Mouse (Mus musculus) limb, embryonic 11.5 days (tissue): ENCODE data around the gene Disp3. TPM values are rescaled to one million over a fixed set of nuclear protein-coding genes. Genes with fewer than 3 reads are reported as not detected.
A peak's percentile ranks its signal among the peaks of the same experiment; 100 is the strongest.

Experiments
- ATAC-seq: fragments of 200-750 bp; cut with Nextera tagmentation; 2 replicates; pipeline ENCODE4 v1.8.0; 2017; ENCODE audit warnings: low read depth; ENCODE audit not compliant: insufficient number of reproducible peaks, low FRiP score, low TSS enrichment
- DNase-seq: peaks from one replicate; pipeline ENCODE4 v3.0.0-alpha.2; 2015; ENCODE audit warnings: low spot score
- H3K27ac ChIP-seq: fragments of 300-500 bp; sonication (generic); replicated peaks from 2 replicates; pipeline ENCODE4 v1.5.1; 2014; ENCODE audit warnings: low read depth, mild to moderate bottlenecking, low read length
- H3K27me3 ChIP-seq: fragments of 300-500 bp; sonication (generic); 2 replicates; pipeline ENCODE4 v1.6.1; 2014; ENCODE audit warnings: mild to moderate bottlenecking, low read length, mixed read lengths; ENCODE audit not compliant: control insufficient read depth, insufficient read depth
- H3K36me3 ChIP-seq: fragments of 300-500 bp; sonication (generic); 2 replicates; pipeline ENCODE4 v1.6.1; 2014; ENCODE audit warnings: mild to moderate bottlenecking, low read length, moderate library complexity, mixed read lengths; ENCODE audit not compliant: control insufficient read depth, insufficient read depth
- H3K4me1 ChIP-seq: fragments of 300-500 bp; sonication (generic); 2 replicates; pipeline ENCODE4 v1.6.1; 2014; ENCODE audit warnings: low read length, mixed read lengths; ENCODE audit not compliant: control insufficient read depth, insufficient read depth
- H3K4me2 ChIP-seq: fragments of 300-500 bp; sonication (generic); 2 replicates; pipeline ENCODE4 v1.6.1; 2014; ENCODE audit warnings: low read depth, mild to moderate bottlenecking, moderate library complexity; ENCODE audit not compliant: severe bottlenecking
- H3K4me3 ChIP-seq: fragments of 300-500 bp; sonication (generic); 2 replicates; pipeline ENCODE4 v1.5.1; 2014; ENCODE audit warnings: low read depth, low read length
- H3K9ac ChIP-seq: fragments of 300-500 bp; sonication (generic); 2 replicates; pipeline ENCODE4 v1.6.1; 2014; ENCODE audit warnings: mild to moderate bottlenecking, low read length
- H3K9me3 ChIP-seq: fragments of 300-500 bp; sonication (generic); 2 replicates; pipeline ENCODE4 v1.6.1; 2016; ENCODE audit warnings: low read length; ENCODE audit not compliant: control insufficient read depth
- WGBS: fragments of 180-500 bp; shearing (Covaris S2); extraction: QIAGEN DNeasy Blood & Tissue Kit; methylation state at CpG from one replicate; pipeline ENCODE4 v1.1.7; 2014; 5-methylcytosine and 5-hydroxymethylcytosine counted together
- polyA plus RNA-seq: library from polyadenylated mRNA; unstranded; fragments of >200 nt; fragmentation: Nextera tagmentation; extraction: Ambion mirVana; gene quantifications from 2 replicates; pipeline ENCODE4 v1.2.1, GENCODE M21; 2014

Gene Disp3
- polyA plus RNA-seq, 1 experiment from 2014 or later: 0.40 TPM

- no peaks in the 10 kb centered on the region for H3K27me3 ChIP-seq
- H3K27ac ChIP-seq: no peak overlapping the region
- peak; percentile 68 for DNase-seq
- peaks cover 3% of the 10 kb centered on the region; the same call in 1 of the 2 replicates for H3K9me3 ChIP-seq
- H3K4me1 ChIP-seq: no peaks in the 10 kb centered on the region
- no peak overlapping the region for H3K4me2 ChIP-seq
- H3K4me3 ChIP-seq: no peak overlapping the region
- 53% methylated on average over 10 of the region's 10 CpGs for WGBS
- no peaks in the 10 kb centered on the region for H3K36me3 ChIP-seq
- H3K9ac ChIP-seq: no peak overlapping the region
- no peak for ATAC-seq
Measured at GRCm38 (mm10) chr4:148249341-148249740, 38.4 kb downstream of the Disp3 start.

- no peaks in the 10 kb centered on the region for H3K36me3 ChIP-seq
- H3K4me3 ChIP-seq: no peak overlapping the region
- no peaks in the 10 kb centered on the region for H3K27me3 ChIP-seq
- H3K9ac ChIP-seq: no peak overlapping the region
- DNase-seq (no peak), ATAC-seq (no peak)
- H3K4me1 ChIP-seq: no peaks in the 10 kb centered on the region
- 58% methylated on average over 9 of the region's 9 CpGs for WGBS
- H3K4me2 ChIP-seq: no peak overlapping the region
- H3K27ac ChIP-seq: no peak overlapping the region
- no peaks in the 10 kb centered on the region for H3K9me3 ChIP-seq
Measured at GRCm38 (mm10) chr4:148240387-148240786, 47.4 kb downstream of the Disp3 start.

GRCm38 (mm10) chr4:148239474-148240130 lies 48.2 kb downstream of the Disp3 start:
- 90% methylated on average over 10 of the region's 10 CpGs for WGBS
- no peak overlapping the region for H3K4me3 ChIP-seq

GRCm38 (mm10) chr4:148238919-148239318 lies 48.8 kb downstream of the Disp3 start:
- no peaks in the 10 kb centered on the region for H3K9me3 ChIP-seq
- H3K4me1 ChIP-seq: no peaks in the 10 kb centered on the region
- H3K4me3 ChIP-seq: no peak overlapping the region
- H3K4me2 ChIP-seq: no peak overlapping the region
- DNase-seq (no peak), ATAC-seq (no peak)
- H3K27ac ChIP-seq: no peak overlapping the region
- H3K27me3 ChIP-seq: no peaks in the 10 kb centered on the region
- 66% methylated on average over 6 of the region's 6 CpGs for WGBS
- H3K36me3 ChIP-seq: no peaks in the 10 kb centered on the region
- no peak overlapping the region for H3K9ac ChIP-seq

More at GRCm38 (mm10) chr4:148239474-148240130, 48.2 kb downstream of the Disp3 start:
- Histone ChIP-seq H3K4me2 (no peak overlapping the region), H3K4me1 (no peaks in the 10 kb centered on the region), H3K36me3 (no peaks in the 10 kb centered on the region), H3K27ac (no peak overlapping the region), H3K9ac (no peak overlapping the region), H3K9me3 (no peaks in the 10 kb centered on the region), H3K27me3 (no peaks in the 10 kb centered on the region)
- ATAC-seq: no peak
- no peak for DNase-seq

GRCm38 (mm10) chr4:148238218-148238617 lies 49.5 kb downstream of the Disp3 start:
- DNase-seq (no peak), ATAC-seq (no peak)
- Histone ChIP-seq H3K4me2 (no peak overlapping the region), H3K27me3 (no peaks in the 10 kb centered on the region), H3K27ac (no peak overlapping the region), H3K9ac (no peak overlapping the region), H3K4me3 (no peak overlapping the region), H3K36me3 (no peaks in the 10 kb centered on the region), H3K9me3 (no peaks in the 10 kb centered on the region), H3K4me1 (no peaks in the 10 kb centered on the region)
- 65% methylated on average over 9 of the region's 9 CpGs for WGBS

- Histone ChIP-seq H3K9ac (no peak overlapping the region), H3K36me3 (no peaks in the 10 kb centered on the region), H3K4me3 (no peak overlapping the region), H3K27me3 (no peaks in the 10 kb centered on the region), H3K4me2 (no peak overlapping the region), H3K9me3 (no peaks in the 10 kb centered on the region), H3K27ac (no peak overlapping the region), H3K4me1 (no peaks in the 10 kb centered on the region)
- ATAC-seq (no peak), DNase-seq (no peak)
- WGBS: 84% methylated on average over 8 of the region's 8 CpGs
Measured at GRCm38 (mm10) chr4:148236664-148237063, 51.1 kb downstream of the Disp3 start.

GRCm38 (mm10) chr4:148233061-148233460 lies 54.7 kb downstream of the Disp3 start:
- DNase-seq (no peak), ATAC-seq (no peak)
- no peak overlapping the region for H3K9ac ChIP-seq
- no peaks in the 10 kb centered on the region for H3K9me3 ChIP-seq
- no peaks in the 10 kb centered on the region for H3K36me3 ChIP-seq
- H3K27me3 ChIP-seq: no peaks in the 10 kb centered on the region
- H3K4me3 ChIP-seq: no peak overlapping the region
- no peaks in the 10 kb centered on the region for H3K4me1 ChIP-seq
- no peak overlapping the region for H3K27ac ChIP-seq
- no peak overlapping the region for H3K4me2 ChIP-seq
- 81% methylated on average over 9 of the region's 9 CpGs for WGBS

- no peak for ATAC-seq
- no peak overlapping the region for H3K4me3 ChIP-seq
- no peaks in the 10 kb centered on the region for H3K9me3 ChIP-seq
- no peaks in the 10 kb centered on the region for H3K36me3 ChIP-seq
- DNase-seq: no peak
- H3K9ac ChIP-seq: no peak overlapping the region
- H3K27ac ChIP-seq: no peak overlapping the region
- WGBS: 47% methylated on average over 10 of the region's 10 CpGs
- H3K4me2 ChIP-seq: no peak overlapping the region
- no peaks in the 10 kb centered on the region for H3K27me3 ChIP-seq
- no peaks in the 10 kb centered on the region for H3K4me1 ChIP-seq
Measured at GRCm38 (mm10) chr4:148232615-148233014, 55.1 kb downstream of the Disp3 start.

GRCm38 (mm10) chr4:148232124-148232523 lies 55.6 kb downstream of the Disp3 start:
- H3K4me3 ChIP-seq: no peak overlapping the region
- no peaks in the 10 kb centered on the region for H3K4me1 ChIP-seq
- no peaks in the 10 kb centered on the region for H3K36me3 ChIP-seq
- H3K4me2 ChIP-seq: no peak overlapping the region
- H3K27ac ChIP-seq: no peak overlapping the region
- WGBS: 43% methylated on average over 4 of the region's 4 CpGs
- no peak overlapping the region for H3K9ac ChIP-seq
- DNase-seq (no peak), ATAC-seq (no peak)
- H3K27me3 ChIP-seq: no peaks in the 10 kb centered on the region
- H3K9me3 ChIP-seq: no peaks in the 10 kb centered on the region
